Mouse (Mus musculus): ENCODE measurements around the gene Crybg3. TPM values are rescaled to one million over a fixed set of nuclear protein-coding genes. Genes with fewer than 3 reads are reported as not detected.

Crybg3 gene
- total and polyA plus RNA-seq, 3 experiments: 2.7 to 5.0 (median 2.8) TPM

- DNase-seq (ENCODE audit: extremely low read depth): no peak
- Histone ChIP-seq H3K79me2 (replicated peaks; ENCODE audit: control insufficient read depth, extremely low read depth, insufficient read depth, poor library complexity, severe bottlenecking) (no peaks in the 10 kb centered on the region), H3K27me3 (replicated peaks) (no peaks in the 10 kb centered on the region), H3K9me3 (replicated peaks; ENCODE audit: low read length) (peaks cover 3% of the 10 kb centered on the region), H3K9ac (ENCODE audit: insufficient read depth, low read depth) (no peak overlapping the region), H3K4me1 (ENCODE audit: control insufficient read depth in 1 of 2, insufficient read depth in 2 of 2) (peaks cover 3 to 25% of the 10 kb centered on the region in 2 experiments), H3K4me2 (ENCODE audit: insufficient read depth, low read depth, poor library complexity, severe bottlenecking) (no peak overlapping the region), H3K4me3 (replicated peaks in 1 of 3; ENCODE audit: low read depth in 2 of 3, low read length in 2 of 3, poor library complexity in 1 of 3) (no peak overlapping the region), H3K27ac (ENCODE audit: insufficient read depth, low read depth) (no peak overlapping the region), H3K36me3 (replicated peaks in 1 of 2; ENCODE audit: control insufficient read depth in 1 of 2, insufficient read depth in 1 of 2, low read length in 1 of 2) (peaks cover 0 to 3% of the 10 kb centered on the region in 2 experiments)
- dilution Hi-C loops (cut with MboI; ENCODE audit: extremely low pct_ligation_motif_present, extremely low pct_unique_long_range_greater_than_20kb, low sequenced_read_pairs): no loop called here
- in situ Hi-C loops (cut with MboI; ENCODE audit: low pct_ligation_motif_present, low pct_unique_long_range_greater_than_20kb, low sequenced_read_pairs): no loop called here
- TF ChIP-seq EP300 (IDR thresholded peaks at IDR 0.05; ENCODE audit: low read length) (no peak), HCFC1 (IDR thresholded peaks at IDR 0.05; ENCODE audit: low read depth, low read length) (no peak), USF1 (IDR thresholded peaks at IDR 0.05; ENCODE audit: low read depth, low read length) (no peak), POLR2A (IDR thresholded peaks at IDR 0.05; ENCODE audit: low read depth, low read length) (no peak), MAX (IDR thresholded peaks at IDR 0.05; ENCODE audit: low read length) (no peak), E2F4 (IDR thresholded peaks at IDR 0.05; ENCODE audit: insufficient replicate concordance, low read depth, low read length) (no peak), NRF1 (IDR thresholded peaks at IDR 0.05; ENCODE audit: low read depth, low read length) (no peak), UBTF (IDR thresholded peaks at IDR 0.05; ENCODE audit: low read depth, low read length) (no peak), MAFK (IDR thresholded peaks at IDR 0.05; ENCODE audit: insufficient replicate concordance, low read length) (no peak), SMC3 (IDR thresholded peaks at IDR 0.05; ENCODE audit: low read depth, low read length) (no peak)
These were observed 55.4 kb downstream of the Crybg3 start for GRCm38 (mm10) chr16:59545360-59545759.

DNA sequence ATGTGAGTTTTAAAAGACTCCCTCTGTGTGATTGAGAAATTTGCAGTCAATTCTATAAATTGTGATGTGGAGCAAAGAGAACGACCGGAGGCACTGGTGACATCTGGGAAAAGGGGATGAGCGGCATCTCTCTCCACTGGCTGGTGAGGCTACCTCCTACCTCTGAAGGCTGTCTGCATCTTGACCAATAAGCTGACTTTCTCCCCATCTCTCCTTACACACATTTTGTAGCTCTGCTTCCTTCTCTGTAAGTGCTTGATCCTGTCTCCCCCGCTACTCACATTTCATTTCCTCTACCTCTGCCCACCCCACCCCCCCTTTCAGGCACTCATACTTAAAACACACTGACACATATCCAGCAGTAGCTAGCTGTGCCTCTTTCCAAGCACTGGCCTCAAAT is 59.4 kb downstream of the Crybg3 start:
- Histone ChIP-seq H3K36me3 (replicated peaks in 1 of 2; ENCODE audit: control insufficient read depth in 1 of 2, insufficient read depth in 1 of 2, low read length in 1 of 2) (no peaks in the 10 kb centered on the region), H3K79me2 (replicated peaks; ENCODE audit: control insufficient read depth, extremely low read depth, insufficient read depth, poor library complexity, severe bottlenecking) (no peaks in the 10 kb centered on the region), H3K4me3 (replicated peaks in 1 of 3; ENCODE audit: low read depth in 2 of 3, low read length in 2 of 3, poor library complexity in 1 of 3) (no peak overlapping the region), H3K9me3 (replicated peaks; ENCODE audit: low read length) (no peaks in the 10 kb centered on the region), H3K27ac (ENCODE audit: insufficient read depth, low read depth) (no peak overlapping the region), H3K27me3 (replicated peaks) (no peaks in the 10 kb centered on the region), H3K9ac (ENCODE audit: insufficient read depth, low read depth) (no peak overlapping the region), H3K4me2 (ENCODE audit: insufficient read depth, low read depth, poor library complexity, severe bottlenecking) (no peak overlapping the region), H3K4me1 (ENCODE audit: control insufficient read depth in 1 of 2, insufficient read depth in 2 of 2) (peaks cover 0 to 18% of the 10 kb centered on the region in 2 experiments; a peak in 2 of 4 replicates)
- DNase-seq (ENCODE audit: extremely low read depth): no peak
- dilution Hi-C loops (cut with MboI; ENCODE audit: extremely low pct_ligation_motif_present, extremely low pct_unique_long_range_greater_than_20kb, low sequenced_read_pairs): no loop called here
- no peak for TF ChIP-seq EP300 (IDR thresholded peaks at IDR 0.05; ENCODE audit: low read length)
- TF ChIP-seq ZC3H11A (IDR thresholded peaks at IDR 0.05; ENCODE audit: low read depth, low read length): no peak
- TF ChIP-seq UBTF (IDR thresholded peaks at IDR 0.05; ENCODE audit: low read depth, low read length): no peak
- no peak for TF ChIP-seq MAFK (IDR thresholded peaks at IDR 0.05; ENCODE audit: insufficient replicate concordance, low read length)
- no peak for TF ChIP-seq USF2 (conservative IDR thresholded peaks at IDR 0.05; ENCODE audit: low read depth, low read length)
- TF ChIP-seq MEF2A (IDR thresholded peaks at IDR 0.05; ENCODE audit: borderline replicate concordance, low read depth, low read length): no peak
- in situ Hi-C loops (cut with MboI; ENCODE audit: low pct_ligation_motif_present, low pct_unique_long_range_greater_than_20kb, low sequenced_read_pairs): no loop called here

GRCm38 (mm10) chr16:59540944-59541343 is 59.8 kb downstream of the Crybg3 start:
- dilution Hi-C loops (cut with MboI; ENCODE audit: extremely low pct_ligation_motif_present, extremely low pct_unique_long_range_greater_than_20kb, low sequenced_read_pairs): no loop called here
- TF ChIP-seq CTCF (conservative IDR thresholded peaks at IDR 0.05 in 1 of 2, IDR thresholded peaks at IDR 0.05 in 1 of 2; ENCODE audit: low read depth in 2 of 2, low read length in 2 of 2): no peak
- TF ChIP-seq MXI1 (IDR thresholded peaks at IDR 0.05; ENCODE audit: low read depth, low read length): no peak
- TF ChIP-seq PAX5 (IDR thresholded peaks at IDR 0.05; ENCODE audit: low read length): no peak
- no peak for TF ChIP-seq ETS1 (conservative IDR thresholded peaks at IDR 0.05; ENCODE audit: low read depth, low read length)
- TF ChIP-seq TCF12 (IDR thresholded peaks at IDR 0.05; ENCODE audit: low read depth, low read length): no peak
- peak; percentile 23; the same call in 1 of the 2 replicates for TF ChIP-seq BHLHE40 (IDR thresholded peaks at IDR 0.05; ENCODE audit: low read depth, low read length)
- TF ChIP-seq POLR2AphosphoS2 (IDR thresholded peaks at IDR 0.05; ENCODE audit: low read depth, low read length): no peak
- TF ChIP-seq MEF2A (IDR thresholded peaks at IDR 0.05; ENCODE audit: borderline replicate concordance, low read depth, low read length): no peak
- no peak for TF ChIP-seq ZC3H11A (IDR thresholded peaks at IDR 0.05; ENCODE audit: low read depth, low read length)
- TF ChIP-seq NRF1 (IDR thresholded peaks at IDR 0.05; ENCODE audit: low read depth, low read length): no peak
- TF ChIP-seq ELF1 (IDR thresholded peaks at IDR 0.05; ENCODE audit: low read depth, low read length): no peak
- peak; percentile 54 for TF ChIP-seq USF1 (IDR thresholded peaks at IDR 0.05; ENCODE audit: low read depth, low read length)

More at GRCm38 (mm10) chr16:59540944-59541343, 59.8 kb downstream of the Crybg3 start:
- no peak overlapping the region for H3K4me2 ChIP-seq (ENCODE audit: insufficient read depth, low read depth, poor library complexity, severe bottlenecking)
- H3K9ac ChIP-seq (ENCODE audit: insufficient read depth, low read depth): no peak overlapping the region
- H3K4me3 ChIP-seq (replicated peaks in 1 of 3; ENCODE audit: low read depth in 2 of 3, low read length in 2 of 3, poor library complexity in 1 of 3): no peak overlapping the region
- no peaks in the 10 kb centered on the region for H3K36me3 ChIP-seq (replicated peaks in 1 of 2; ENCODE audit: control insufficient read depth in 1 of 2, insufficient read depth in 1 of 2, low read length in 1 of 2)
- H3K79me2 ChIP-seq (replicated peaks; ENCODE audit: control insufficient read depth, extremely low read depth, insufficient read depth, poor library complexity, severe bottlenecking): no peaks in the 10 kb centered on the region
- no peak for DNase-seq (ENCODE audit: extremely low read depth)
- no peak overlapping the region for H3K27ac ChIP-seq (ENCODE audit: insufficient read depth, low read depth)
- H3K4me1 ChIP-seq (ENCODE audit: control insufficient read depth in 1 of 2, insufficient read depth in 2 of 2): peaks cover 0 to 18% of the 10 kb centered on the region in 2 experiments; a peak in 2 of 4 replicates
- H3K27me3 ChIP-seq (replicated peaks): no peaks in the 10 kb centered on the region
- H3K9me3 ChIP-seq (replicated peaks; ENCODE audit: low read length): no peaks in the 10 kb centered on the region
- in situ Hi-C loops (cut with MboI; ENCODE audit: low pct_ligation_motif_present, low pct_unique_long_range_greater_than_20kb, low sequenced_read_pairs): no loop called here
